Mouse (Mus musculus): ENCODE results near the gene Il22ra2. TPM values are rescaled to one million over a fixed set of nuclear protein-coding genes. Genes with fewer than 3 reads are reported as not detected.

The Il22ra2 gene
- polyA plus RNA-seq, 1 experiment: not detected

DNA sequence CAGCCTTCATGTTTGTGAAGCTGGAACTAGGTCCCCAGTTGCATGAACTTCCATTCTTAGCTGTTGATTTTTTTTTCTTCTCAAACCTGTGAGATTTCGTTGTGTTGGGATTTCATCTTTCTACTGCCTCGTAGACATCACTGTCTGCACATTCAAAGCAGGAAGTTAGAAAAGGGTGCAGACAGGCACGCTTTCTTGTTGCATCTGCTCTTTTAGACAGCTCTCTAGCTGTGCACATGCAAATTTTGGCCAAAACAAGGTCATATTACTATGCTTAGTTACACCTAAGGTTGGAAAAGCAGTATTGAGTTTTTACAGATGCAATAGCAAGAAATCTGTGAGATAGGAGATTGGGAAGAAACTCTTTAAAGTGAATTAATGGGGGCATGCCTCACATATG lies 34.5 kb upstream of the Il22ra2 start:
- no peak for TF ChIP-seq CTCF (IDR thresholded peaks at IDR 0.05; ENCODE audit: control insufficient read depth, insufficient read depth, insufficient read length)
- Histone ChIP-seq H3K4me3 (ENCODE audit: insufficient read depth, poor library complexity, severe bottlenecking) (no peak overlapping the region), H3K36me3 (ENCODE audit: control insufficient read depth, insufficient read depth) (no peaks in the 10 kb centered on the region), H3K79me3 (ENCODE audit: low read depth) (no peaks in the 10 kb centered on the region), H3ac (ENCODE audit: control insufficient read depth, insufficient read length, low read depth) (no peak overlapping the region), H3K27me3 (ENCODE audit: control insufficient read depth, insufficient read depth, insufficient read length) (no peaks in the 10 kb centered on the region), H3K79me2 (ENCODE audit: control insufficient read depth, insufficient read depth) (peaks cover 4% of the 10 kb centered on the region)

DNA sequence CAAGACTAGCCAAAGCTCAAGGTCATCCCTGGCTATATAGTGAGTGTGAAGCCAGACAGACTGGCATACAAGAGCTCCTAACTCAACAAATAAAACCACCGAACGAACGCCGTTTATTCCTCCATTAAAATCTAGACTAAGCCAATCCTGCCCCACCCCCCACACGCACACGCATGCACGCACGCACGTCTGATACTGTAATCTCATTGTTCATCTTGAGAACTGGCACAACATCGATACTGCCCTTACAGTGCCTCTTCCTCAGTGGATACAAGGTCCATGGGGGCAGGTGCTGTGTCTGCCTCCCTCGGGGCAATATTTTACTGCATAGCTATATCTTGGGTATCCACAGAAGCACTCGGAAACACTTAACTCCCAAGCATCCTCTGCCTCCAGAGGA lies 32.2 kb upstream of the Il22ra2 start:
- Histone ChIP-seq H3K79me2 (ENCODE audit: control insufficient read depth, insufficient read depth) (peaks cover 26% of the 10 kb centered on the region), H3K27me3 (ENCODE audit: control insufficient read depth, insufficient read depth, insufficient read length) (no peaks in the 10 kb centered on the region), H3K79me3 (ENCODE audit: low read depth) (peaks cover 12% of the 10 kb centered on the region), H3K36me3 (ENCODE audit: control insufficient read depth, insufficient read depth) (no peaks in the 10 kb centered on the region), H3ac (ENCODE audit: control insufficient read depth, insufficient read length, low read depth) (no peak overlapping the region), H3K4me3 (ENCODE audit: insufficient read depth, poor library complexity, severe bottlenecking) (no peak overlapping the region)
- no peak for TF ChIP-seq MYOG (IDR thresholded peaks at IDR 0.05; ENCODE audit: control insufficient read depth, extremely low read depth, insufficient read length)
- no peak for TF ChIP-seq CEBPB (IDR thresholded peaks at IDR 0.05; ENCODE audit: low read depth)
- no peak for TF ChIP-seq MYOD1 (IDR thresholded peaks at IDR 0.05; ENCODE audit: control insufficient read depth, insufficient read length, low read depth)
- TF ChIP-seq USF1 (IDR thresholded peaks at IDR 0.05; ENCODE audit: low read depth): no peak
- no peak for TF ChIP-seq MAX (IDR thresholded peaks at IDR 0.05)
- TF ChIP-seq FOSL1 (IDR thresholded peaks at IDR 0.05; ENCODE audit: insufficient read depth, low read length, poor library complexity, severe bottlenecking): no peak
- no peak for TF ChIP-seq CTCF (IDR thresholded peaks at IDR 0.05; ENCODE audit: control insufficient read depth, insufficient read depth, insufficient read length)

DNA sequence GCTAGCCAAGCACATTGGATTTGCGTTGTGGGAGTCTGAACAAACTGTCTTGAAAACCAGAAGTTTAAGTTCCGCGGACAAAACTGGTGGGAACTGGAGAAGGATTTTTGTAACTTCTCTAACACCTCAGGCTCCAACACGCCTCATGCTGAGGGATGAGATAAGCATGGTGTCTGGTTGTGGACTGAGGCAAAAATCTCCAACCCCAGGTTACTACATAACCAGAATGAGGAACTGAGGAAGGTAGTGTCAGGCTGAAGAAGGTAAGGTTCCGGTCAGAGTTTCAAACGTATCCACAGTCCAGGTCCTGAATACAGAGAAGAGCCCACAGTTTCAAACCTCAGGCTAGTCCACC lies 30.5 kb upstream of the Il22ra2 start:
- H3K27me3 ChIP-seq (ENCODE audit: control insufficient read depth, insufficient read depth, insufficient read length): no peaks in the 10 kb centered on the region
- peaks cover 2% of the 10 kb centered on the region for H3K36me3 ChIP-seq (ENCODE audit: control insufficient read depth, insufficient read depth)
- TF ChIP-seq CEBPB (IDR thresholded peaks at IDR 0.05; ENCODE audit: low read depth) (no peak), MYOD1 (IDR thresholded peaks at IDR 0.05; ENCODE audit: control insufficient read depth, insufficient read length, low read depth) (no peak), USF1 (IDR thresholded peaks at IDR 0.05; ENCODE audit: low read depth) (no peak), FOSL1 (IDR thresholded peaks at IDR 0.05; ENCODE audit: insufficient read depth, low read length, poor library complexity, severe bottlenecking) (no peak), MYOG (IDR thresholded peaks at IDR 0.05; ENCODE audit: control insufficient read depth, extremely low read depth, insufficient read length) (no peak), CTCF (IDR thresholded peaks at IDR 0.05; ENCODE audit: control insufficient read depth, insufficient read depth, insufficient read length) (no peak), MAX (IDR thresholded peaks at IDR 0.05) (no peak)
- peaks cover 12% of the 10 kb centered on the region for H3K79me3 ChIP-seq (ENCODE audit: low read depth)
- peaks cover 37% of the 10 kb centered on the region for H3K79me2 ChIP-seq (ENCODE audit: control insufficient read depth, insufficient read depth)
- no peak overlapping the region for H3K4me3 ChIP-seq (ENCODE audit: insufficient read depth, poor library complexity, severe bottlenecking)
- no peak overlapping the region for H3ac ChIP-seq (ENCODE audit: control insufficient read depth, insufficient read length, low read depth)

DNA sequence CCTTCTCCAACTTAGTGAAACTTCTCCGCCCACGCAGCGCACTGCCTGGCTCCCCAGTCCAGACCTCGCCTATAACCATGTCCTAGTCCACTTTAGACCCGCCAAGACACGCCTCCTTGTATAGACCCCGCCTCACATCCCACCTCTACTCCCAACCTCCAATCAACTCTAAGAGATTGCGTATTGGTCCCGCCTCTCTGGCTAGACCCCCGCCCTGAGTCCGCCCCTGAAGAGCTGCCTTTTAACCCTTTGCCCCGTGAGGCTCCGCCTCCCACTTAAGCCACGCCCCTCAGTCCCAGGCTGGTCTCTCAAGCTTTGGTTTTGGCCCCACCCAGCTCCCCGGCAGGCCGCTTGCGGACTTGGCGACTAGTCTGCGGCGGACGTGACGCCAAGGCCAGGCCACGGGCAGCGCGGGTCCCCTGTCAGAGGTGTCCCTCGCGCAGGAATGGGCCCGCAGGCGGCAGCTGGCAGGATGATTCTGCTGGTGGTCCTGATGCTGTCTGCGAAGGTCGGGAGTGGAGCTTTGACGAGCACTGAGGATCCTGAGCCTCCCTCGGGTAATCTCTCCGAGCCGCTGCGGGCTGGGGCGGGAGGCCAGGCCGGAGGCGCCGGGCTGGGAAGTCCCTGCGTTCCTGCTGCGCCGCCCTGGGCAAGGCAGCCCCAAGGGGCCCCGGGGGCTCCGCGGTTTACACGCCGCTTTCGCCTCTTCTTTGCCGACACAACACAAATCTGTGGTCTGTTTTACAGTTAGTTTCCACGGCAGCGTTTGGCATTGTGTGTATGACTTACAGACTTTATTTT lies 30.0 kb upstream of the Il22ra2 start, which contains the start of gene Ifngr1:
Gene Ifngr1, plus strand, starts transcription at position 309 of the 801 bp plus-strand sequence.
- Histone ChIP-seq H3K4me3 (ENCODE audit: insufficient read depth, poor library complexity, severe bottlenecking) (peak within 1 kb of the TSS; percentile 53), H3ac (ENCODE audit: control insufficient read depth, insufficient read length, low read depth) (peak within 1 kb of the TSS; percentile 89), H3K79me3 (ENCODE audit: low read depth) (peaks cover 12% of the 10 kb centered on the region), H3K27me3 (ENCODE audit: control insufficient read depth, insufficient read depth, insufficient read length) (no peaks in the 10 kb centered on the region), H3K79me2 (ENCODE audit: control insufficient read depth, insufficient read depth) (peaks cover 43% of the 10 kb centered on the region), H3K36me3 (ENCODE audit: control insufficient read depth, insufficient read depth) (peaks cover 5% of the 10 kb centered on the region)
- TF ChIP-seq FOSL1 (IDR thresholded peaks at IDR 0.05; ENCODE audit: insufficient read depth, low read length, poor library complexity, severe bottlenecking) (no peak), MYOG (IDR thresholded peaks at IDR 0.05; ENCODE audit: control insufficient read depth, extremely low read depth, insufficient read length) (no peak), MYOD1 (IDR thresholded peaks at IDR 0.05; ENCODE audit: control insufficient read depth, insufficient read length, low read depth) (no peak), MAX (IDR thresholded peaks at IDR 0.05) (no peak), USF1 (IDR thresholded peaks at IDR 0.05; ENCODE audit: low read depth) (no peak), CTCF (IDR thresholded peaks at IDR 0.05; ENCODE audit: control insufficient read depth, insufficient read depth, insufficient read length) (no peak), CEBPB (IDR thresholded peaks at IDR 0.05; ENCODE audit: low read depth) (no peak)

DNA sequence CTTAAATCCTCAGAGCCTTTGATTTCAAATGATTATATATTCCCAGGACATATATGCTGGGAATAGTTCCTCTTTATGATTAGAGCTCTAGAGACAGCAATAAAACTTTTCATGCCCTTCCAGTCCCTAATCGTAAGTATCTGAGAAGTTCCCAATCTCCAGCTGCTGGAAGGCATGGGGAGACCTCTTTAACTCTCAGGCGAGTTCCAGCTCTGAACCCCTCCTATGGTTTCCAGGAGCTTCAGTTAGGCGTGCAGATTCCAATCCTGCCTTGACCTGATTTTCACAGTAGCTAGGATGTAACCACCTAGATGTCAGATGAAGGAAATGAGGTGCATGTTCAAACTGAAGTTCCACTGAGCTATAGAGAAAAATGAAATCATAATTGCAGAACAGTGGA lies 29.2 kb upstream of the Il22ra2 start:
- Histone ChIP-seq H3K27me3 (ENCODE audit: control insufficient read depth, insufficient read depth, insufficient read length) (no peaks in the 10 kb centered on the region), H3K79me3 (ENCODE audit: low read depth) (peaks cover 12% of the 10 kb centered on the region), H3K79me2 (ENCODE audit: control insufficient read depth, insufficient read depth) (peaks cover 44% of the 10 kb centered on the region), H3ac (ENCODE audit: control insufficient read depth, insufficient read length, low read depth) (peak overlapping the region; percentile 89), H3K36me3 (ENCODE audit: control insufficient read depth, insufficient read depth) (peaks cover 5% of the 10 kb centered on the region), H3K4me3 (ENCODE audit: insufficient read depth, poor library complexity, severe bottlenecking) (peak overlapping the region; percentile 53)
- TF ChIP-seq MYOG (IDR thresholded peaks at IDR 0.05; ENCODE audit: control insufficient read depth, extremely low read depth, insufficient read length) (no peak), MYOD1 (IDR thresholded peaks at IDR 0.05; ENCODE audit: control insufficient read depth, insufficient read length, low read depth) (no peak), CEBPB (IDR thresholded peaks at IDR 0.05; ENCODE audit: low read depth) (no peak), USF1 (IDR thresholded peaks at IDR 0.05; ENCODE audit: low read depth) (no peak), MAX (IDR thresholded peaks at IDR 0.05) (no peak), CTCF (IDR thresholded peaks at IDR 0.05; ENCODE audit: control insufficient read depth, insufficient read depth, insufficient read length) (no peak), FOSL1 (IDR thresholded peaks at IDR 0.05; ENCODE audit: insufficient read depth, low read length, poor library complexity, severe bottlenecking) (no peak)

DNA sequence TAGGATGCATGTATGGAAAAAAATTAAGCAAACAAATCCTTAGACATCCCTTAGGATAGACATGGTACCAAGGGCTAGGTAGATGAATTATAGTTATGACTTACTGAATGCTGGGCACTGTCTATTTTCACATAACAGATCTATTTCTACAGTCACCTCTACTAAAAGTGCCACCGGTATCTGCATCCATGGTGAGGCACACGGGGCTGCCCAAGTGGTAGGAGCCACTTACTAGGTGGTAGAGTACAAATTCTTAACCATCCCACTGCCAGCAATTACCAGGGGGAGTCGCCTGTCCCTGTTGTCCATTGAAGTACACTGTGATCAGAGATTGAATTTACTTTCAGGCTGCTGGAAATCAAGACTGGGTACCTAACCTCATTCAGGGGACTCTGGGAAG lies 28.5 kb upstream of the Il22ra2 start:
- peaks cover 5% of the 10 kb centered on the region for H3K36me3 ChIP-seq (ENCODE audit: control insufficient read depth, insufficient read depth)
- H3ac ChIP-seq (ENCODE audit: control insufficient read depth, insufficient read length, low read depth): no peak overlapping the region
- TF ChIP-seq MAX (IDR thresholded peaks at IDR 0.05) (no peak), FOSL1 (IDR thresholded peaks at IDR 0.05; ENCODE audit: insufficient read depth, low read length, poor library complexity, severe bottlenecking) (no peak), CEBPB (IDR thresholded peaks at IDR 0.05; ENCODE audit: low read depth) (no peak), CTCF (IDR thresholded peaks at IDR 0.05; ENCODE audit: control insufficient read depth, insufficient read depth, insufficient read length) (no peak)
- peaks cover 44% of the 10 kb centered on the region for H3K79me2 ChIP-seq (ENCODE audit: control insufficient read depth, insufficient read depth)
- H3K27me3 ChIP-seq (ENCODE audit: control insufficient read depth, insufficient read depth, insufficient read length): no peaks in the 10 kb centered on the region
- no peak overlapping the region for H3K4me3 ChIP-seq (ENCODE audit: insufficient read depth, poor library complexity, severe bottlenecking)
- peaks cover 12% of the 10 kb centered on the region for H3K79me3 ChIP-seq (ENCODE audit: low read depth)

Data from C2C12 (cell line).